Mouse (Mus musculus) adrenal gland, postnatal 10 days (tissue): Measurements from ENCODE around the gene Olfr819. TPM values are rescaled to one million over a fixed set of nuclear protein-coding genes. Genes with fewer than 3 reads are reported as not detected.
"Not testable (repeated sequence)": the region's sequence is repeated elsewhere in the genome, so short reads cannot be mapped to it uniquely, and the experiment has no call there.

ENCODE experiments used
- DNase-seq: peaks from one replicate; pipeline ENCODE4 v3.0.0; 2021; ENCODE audit warnings: mixed read lengths
- long read RNA-seq, 2 experiments: library from polyadenylated mRNA; stranded (forward); transcript quantifications; one replicate each; pipeline ENCODE4 v2.0.0; 2021
- total RNA-seq, 2 experiments: library from RNA; stranded (reverse); gene quantifications; 2 replicates each; pipeline ENCODE4 v1.2.3; 2021

Olfr819 gene
- total RNA-seq: not detected
- long read RNA-seq, experiment 1: 0 reads
- long read RNA-seq, experiment 2: 0 reads

DNA sequence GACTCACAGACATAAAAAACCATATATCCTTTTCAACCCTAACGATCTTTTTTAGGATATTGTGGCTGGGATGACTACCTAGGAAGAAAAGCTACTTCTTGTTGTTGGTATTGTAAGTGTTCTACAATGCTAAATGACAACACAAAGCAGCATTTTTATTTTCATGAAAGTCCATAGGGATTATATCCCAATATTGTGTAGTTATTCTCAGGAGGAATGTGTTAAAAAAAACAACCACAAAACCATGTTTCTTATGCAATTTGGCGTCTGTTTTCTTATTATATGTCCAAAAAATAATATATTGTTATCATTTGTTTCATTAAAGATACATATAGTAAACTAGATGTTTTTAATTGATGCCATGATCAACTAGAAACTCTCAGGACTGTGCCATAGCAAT is at the start of gene Olfr819:
Olfr819 (minus strand) TSS at position 101 of the 400 bp plus-strand sequence.
- not testable (repeated sequence) for DNase-seq

DNA sequence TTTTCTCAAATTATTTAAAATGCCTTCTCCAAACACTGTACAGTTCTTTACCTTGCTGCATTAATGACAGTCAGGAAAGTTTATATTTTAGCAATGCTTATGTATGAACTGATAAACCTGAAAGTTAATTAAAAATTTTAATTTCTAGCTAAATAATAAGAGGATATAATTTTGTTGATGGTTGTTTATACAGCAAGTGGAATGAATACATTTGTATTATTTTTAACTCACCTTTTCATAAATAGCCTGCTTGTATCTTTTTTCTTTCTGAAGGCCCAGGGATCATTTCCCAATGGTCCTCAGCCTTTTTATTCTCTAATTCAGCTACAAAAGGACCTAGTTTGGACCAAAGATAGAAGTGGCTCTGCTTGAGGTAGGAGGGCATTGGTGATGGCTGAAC is 45.3 kb upstream of the Olfr819 start, which contains the start of gene Olfr820:
Olfr820 (plus strand) TSS at position 301 of the 400 bp plus-strand sequence.
- no peak for DNase-seq

DNA sequence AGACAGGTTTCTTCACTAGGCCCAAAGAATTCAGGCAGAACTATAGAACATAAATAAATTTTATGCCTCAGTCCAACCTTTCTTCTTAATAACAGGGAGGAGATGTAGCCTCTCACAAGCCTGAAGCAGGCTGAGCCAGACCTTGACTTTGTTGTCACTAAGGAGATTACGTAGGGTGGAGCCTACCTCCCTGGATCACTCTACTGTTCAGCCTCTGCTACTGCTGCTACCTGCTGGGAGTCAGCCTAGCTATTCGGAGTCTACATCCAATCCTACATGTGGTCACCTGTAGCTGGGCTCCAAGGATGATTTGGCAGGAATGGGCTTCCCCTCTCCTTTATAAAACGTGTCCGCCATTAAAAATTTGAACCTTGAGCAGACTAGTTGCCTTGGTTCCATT is 38.3 kb upstream of the Olfr819 start:
- not testable (repeated sequence) for DNase-seq

DNA sequence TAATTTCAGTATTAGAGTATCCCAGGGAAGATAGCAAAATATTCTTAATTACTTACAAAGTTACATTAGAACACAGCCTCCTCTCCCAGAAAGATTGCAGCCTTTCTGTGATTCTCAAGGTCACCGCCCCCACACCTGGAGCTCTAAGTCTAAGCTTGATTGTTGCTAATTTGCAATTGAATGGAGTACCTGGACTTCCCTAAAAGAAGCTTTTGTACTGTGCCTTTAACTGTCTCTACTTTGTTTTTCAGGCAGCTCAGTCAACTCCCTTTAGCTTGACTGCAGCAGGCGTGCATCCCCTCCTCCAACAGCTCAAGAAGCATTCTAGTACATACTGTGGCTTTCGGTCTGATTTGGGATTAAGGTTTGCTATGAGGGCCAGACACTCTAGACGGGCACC is 37.0 kb upstream of the Olfr819 start:
- DNase-seq: not testable (repeated sequence)

DNA sequence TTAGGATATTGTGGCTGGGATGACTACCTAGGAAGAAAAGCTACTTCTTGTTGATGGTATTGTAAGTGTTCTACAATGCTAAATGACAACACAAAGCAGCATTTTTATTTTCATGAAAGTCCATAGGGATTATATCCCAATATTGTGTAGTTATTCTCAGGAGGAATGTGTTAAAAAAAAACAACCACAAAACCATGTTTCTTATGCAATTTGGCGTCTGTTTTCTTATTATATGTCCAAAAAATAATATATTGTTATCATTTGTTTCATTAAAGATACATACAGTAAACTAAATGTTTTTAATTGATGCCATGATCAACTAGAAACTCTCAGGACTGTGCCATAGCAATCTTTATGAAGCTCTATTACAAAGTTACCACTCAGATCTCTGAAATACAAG is 17.9 kb upstream of the Olfr819 start, which contains the start of gene Gm10310:
Gm10310 (minus strand) TSS at position 101 of the 400 bp plus-strand sequence.
- not testable (repeated sequence) for DNase-seq

DNA sequence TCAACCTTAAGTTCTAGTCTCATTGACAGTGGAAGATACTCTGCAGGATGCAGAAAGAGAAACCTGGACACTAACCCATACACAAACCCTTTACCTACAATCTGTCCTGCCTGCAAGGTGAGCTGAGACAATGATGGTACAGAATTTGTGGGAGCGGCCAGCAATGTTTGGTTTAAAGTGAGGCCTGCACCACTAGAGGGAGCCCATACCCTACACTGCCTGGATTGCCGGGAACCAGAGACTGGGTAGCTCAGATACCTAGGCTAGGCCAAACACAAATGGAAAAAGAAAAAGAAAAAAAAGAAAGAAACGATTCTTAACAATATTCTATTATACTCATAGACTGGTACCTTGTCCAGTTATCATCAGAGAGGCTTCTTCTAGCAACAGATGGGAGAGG is 14.8 kb upstream of the Olfr819 start:
- DNase-seq: not testable (repeated sequence)

DNA sequence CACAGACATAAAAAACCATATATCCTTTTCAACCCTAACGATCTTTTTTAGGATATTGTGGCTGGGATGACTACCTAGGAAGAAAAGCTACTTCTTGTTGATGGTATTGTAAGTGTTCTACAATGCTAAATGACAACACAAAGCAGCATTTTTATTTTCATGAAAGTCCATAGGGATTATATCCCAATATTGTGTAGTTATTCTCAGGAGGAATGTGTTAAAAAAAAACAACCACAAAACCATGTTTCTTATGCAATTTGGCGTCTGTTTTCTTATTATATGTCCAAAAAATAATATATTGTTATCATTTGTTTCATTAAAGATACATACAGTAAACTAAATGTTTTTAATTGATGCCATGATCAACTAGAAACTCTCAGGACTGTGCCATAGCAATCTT is 9.0 kb upstream of the Olfr819 start, which contains the start of gene Olfr247:
Olfr247 (minus strand) TSS at position 101 of the 400 bp plus-strand sequence.
- DNase-seq: not testable (repeated sequence)

DNA sequence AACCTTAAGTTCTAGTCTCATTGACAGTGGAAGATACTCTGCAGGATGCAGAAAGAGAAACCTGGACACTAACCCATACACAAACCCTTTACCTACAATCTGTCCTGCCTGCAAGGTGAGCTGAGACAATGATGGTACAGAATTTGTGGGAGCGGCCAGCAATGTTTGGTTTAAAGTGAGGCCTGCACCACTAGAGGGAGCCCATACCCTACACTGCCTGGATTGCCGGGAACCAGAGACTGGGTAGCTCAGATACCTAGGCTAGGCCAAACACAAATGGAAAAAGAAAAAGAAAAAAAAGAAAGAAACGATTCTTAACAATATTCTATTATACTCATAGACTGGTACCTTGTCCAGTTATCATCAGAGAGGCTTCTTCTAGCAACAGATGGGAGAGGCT is 5.9 kb upstream of the Olfr819 start:
- not testable (repeated sequence) for DNase-seq

DNA sequence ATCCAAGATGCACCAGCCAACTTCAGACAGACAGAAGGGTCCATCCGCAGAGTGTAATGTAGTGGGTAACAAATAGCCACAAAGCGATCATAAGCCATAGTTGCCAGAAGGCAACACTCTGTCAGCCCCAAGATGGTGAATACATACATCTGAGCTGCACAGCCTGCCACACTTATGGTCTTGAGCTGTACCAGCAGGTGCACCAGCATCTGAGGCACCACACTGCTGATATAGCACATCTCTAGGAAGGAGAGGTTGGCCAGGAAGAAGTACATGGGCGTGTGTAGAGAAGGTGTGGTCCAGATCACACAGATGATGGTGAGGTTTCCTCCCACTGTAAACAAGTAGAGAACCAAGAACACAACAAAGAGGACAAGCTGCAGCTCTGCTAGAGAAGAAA is 834 bp downstream of the Olfr819 start:
- not testable (repeated sequence) for DNase-seq

DNA sequence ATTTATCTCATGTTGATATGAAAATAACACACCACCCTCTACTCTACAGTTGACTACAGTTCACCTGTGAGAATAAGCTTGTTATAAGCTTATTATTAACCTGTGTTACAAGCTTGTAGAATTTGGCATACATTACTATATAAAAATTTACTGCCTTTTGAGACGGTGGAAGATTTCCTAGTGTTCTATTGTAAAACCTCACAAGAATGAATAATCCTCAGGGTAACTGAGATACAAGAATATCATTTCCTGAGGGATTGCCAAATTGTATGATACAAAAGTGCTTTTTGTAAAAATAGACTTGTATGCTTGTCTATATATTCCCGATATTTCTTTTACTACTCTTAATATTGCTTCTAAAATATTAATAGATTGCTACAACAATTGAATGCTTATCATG is 18.1 kb downstream of the Olfr819 start, which contains the start of gene Olfr818:
Olfr818 (minus strand) TSS at position 101 of the 400 bp plus-strand sequence.
- no peak for DNase-seq

DNA sequence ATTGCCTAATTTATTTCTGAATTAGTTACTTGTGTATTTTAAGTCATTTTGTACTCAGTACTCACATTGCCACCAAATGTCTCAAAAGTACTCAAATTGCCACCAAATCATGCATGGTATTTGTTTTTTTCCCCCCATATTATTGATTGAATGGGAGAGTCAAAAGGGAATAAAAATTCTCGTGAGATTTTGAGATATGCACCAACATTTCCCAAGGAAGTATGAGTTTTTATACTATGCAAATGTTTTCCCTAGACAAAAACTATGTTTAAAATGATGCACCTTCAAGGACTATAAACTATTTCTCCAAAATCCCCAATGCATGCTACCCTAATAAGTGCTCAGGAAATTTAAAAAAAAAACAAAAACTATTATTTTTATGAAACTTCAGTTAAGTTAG is 51.6 kb downstream of the Olfr819 start, which contains the start of gene Olfr816:
Olfr816 (minus strand) TSS at position 101 of the 400 bp plus-strand sequence.
- no peak for DNase-seq

Other genes with a start within 250 kb of the Olfr819 start
- gene Olfr805, start 237.9 kb downstream of the Olfr819 start, total RNA-seq: not detected
- gene Olfr806, start 225.3 kb downstream of the Olfr819 start, total RNA-seq: not detected
- gene Olfr807, start 209.5 kb downstream of the Olfr819 start, total RNA-seq: not detected
- not detected for gene Olfr808, start 201.8 kb downstream of the Olfr819 start, total RNA-seq
- gene Olfr809, start 192.6 kb downstream of the Olfr819 start, total RNA-seq: not detected
- not detected for gene Olfr810, start 172.3 kb downstream of the Olfr819 start, total RNA-seq
- not detected for gene Olfr811, start 162.9 kb downstream of the Olfr819 start, total RNA-seq
- not detected for gene Olfr812, start 121.2 kb downstream of the Olfr819 start, total RNA-seq
- gene Olfr813, start 111.9 kb downstream of the Olfr819 start, total RNA-seq: not detected
- not detected for gene Olfr814, start 87.4 kb downstream of the Olfr819 start, total RNA-seq
- gene Olfr815, start 61.4 kb downstream of the Olfr819 start, total RNA-seq: not detected
- not detected for gene Olfr816, start 51.7 kb downstream of the Olfr819 start, total RNA-seq
- gene Olfr818, start 18.2 kb downstream of the Olfr819 start, total RNA-seq: not detected
- not detected for gene Olfr247, start 8.9 kb upstream of the Olfr819 start, total RNA-seq
- gene Gm10310, start 17.8 kb upstream of the Olfr819 start, total RNA-seq: not detected
- gene Olfr820, start 45.4 kb upstream of the Olfr819 start, total RNA-seq: not detected
- not detected for gene Olfr821, start 63.1 kb upstream of the Olfr819 start, total RNA-seq
- gene Olfr822, start 103.9 kb upstream of the Olfr819 start, total RNA-seq: not detected
- gene Olfr823, start 148.1 kb upstream of the Olfr819 start, total RNA-seq: not detected
- under 1 TPM in 1 of 2 experiments, not detected in 1; 0.09 TPM for gene Olfr824, start 162.7 kb upstream of the Olfr819 start, total RNA-seq
- not detected for gene Olfr825, start 199.5 kb upstream of the Olfr819 start, total RNA-seq
- gene Olfr826, start 216.9 kb upstream of the Olfr819 start, total RNA-seq: not detected
- gene Olfr827, start 247.1 kb upstream of the Olfr819 start, total RNA-seq: not detected